Comparison of ENCODE assay signal across 8 mouse cellular contexts in genomic region chr4:121213936-121214792, GRCm38 (mm10). TPM values are rescaled to one million over a fixed set of nuclear protein-coding genes. Genes with fewer than 3 reads are reported as not detected.
A peak's percentile ranks its signal among the peaks of the same experiment; 100 is the strongest.
DNase-seq lines count a peak whose midpoint lies in the region; ATAC-seq and TF ChIP-seq lines count a peak whose summit lies in the region.

No protein-coding gene starts in this region.

- H3K27ac ChIP-seq in forebrain, embryonic 12.5 days: peak overlapping the region; percentile 89
- peak overlapping the region; percentile 92 for H3K27ac ChIP-seq in hindbrain, embryonic 12.5 days

- peak overlapping the region; percentile 80 for H3K4me2 ChIP-seq in forebrain, embryonic 12.5 days
- H3K4me2 ChIP-seq in hindbrain, embryonic 12.5 days (replicated peaks): peak overlapping the region; percentile 77

- TF ChIP-seq POLR2A in brain, embryonic 14.5 days (IDR thresholded peaks at IDR 0.05; ENCODE audit: borderline replicate concordance, extremely low read depth, insufficient read depth, insufficient read length, poor library complexity, severe bottlenecking): no peak

- peaks cover 19% of the 10 kb centered on the region; the same call in 1 of the 2 replicates for H3K27me3 ChIP-seq in forebrain, embryonic 12.5 days
- 0 out of 2 replicates have a peak, but pooled peaks cover 3% of the 10 kb centered on the region for H3K27me3 ChIP-seq in hindbrain, embryonic 12.5 days

- no peak for TF ChIP-seq CTCF in brain, embryonic 14.5 days (IDR thresholded peaks at IDR 0.05; ENCODE audit: borderline replicate concordance, extremely low read depth, insufficient read depth, insufficient read length)

- DNase-seq in cerebellum, adult 11-12 months: no peak
- DNase-seq in brain, embryonic 14.5 days (ENCODE audit: low read depth): peak; percentile 67
- peak; percentile 22 for DNase-seq in left cerebral cortex, adult 11 months (ENCODE audit: low spot score)
- DNase-seq in lung, postnatal 25 days (ENCODE audit: low spot score): peak; percentile 26
- peak; percentile 58 for DNase-seq in right cerebral cortex, postnatal 14 days

- H3K9me3 ChIP-seq in forebrain, embryonic 12.5 days: no peaks in the 10 kb centered on the region
- no peaks in the 10 kb centered on the region for H3K9me3 ChIP-seq in hindbrain, embryonic 12.5 days (replicated peaks)

- H3K9ac ChIP-seq in forebrain, embryonic 12.5 days: peak overlapping the region; percentile 93
- peak overlapping the region; percentile 94 for H3K9ac ChIP-seq in hindbrain, embryonic 12.5 days

- ATAC-seq in cerebellum, adult (ENCODE audit: insufficient number of reproducible peaks, low FRiP score, low TSS enrichment): peak; percentile 71
- peak; percentile 81 for ATAC-seq in forebrain, embryonic 12.5 days (ENCODE audit: low FRiP score)
- ATAC-seq in hindbrain, embryonic 12.5 days (ENCODE audit: low FRiP score): peak; percentile 87

- no peaks in the 10 kb centered on the region for H3K36me3 ChIP-seq in forebrain, embryonic 12.5 days (replicated peaks)
- no peaks in the 10 kb centered on the region for H3K36me3 ChIP-seq in hindbrain, embryonic 12.5 days

- 4% methylated on average over 36 of the region's 36 CpGs for WGBS in forebrain, embryonic 12.5 days
- 1% methylated on average over 35 of the region's 36 CpGs for WGBS in hindbrain, embryonic 12.5 days

- H3K4me1 ChIP-seq in forebrain, embryonic 12.5 days: peaks cover 20% of the 10 kb centered on the region
- peaks cover 18% of the 10 kb centered on the region for H3K4me1 ChIP-seq in hindbrain, embryonic 12.5 days

- H3K4me3 ChIP-seq in forebrain, embryonic 12.5 days (replicated peaks): peak overlapping the region; percentile 83
- H3K4me3 ChIP-seq in hindbrain, embryonic 12.5 days: peak overlapping the region; percentile 90

RNA-seq across cellular contexts. Expression of gene Rlf, which starts 0.7 kb away (rescaled TPM):
- polyA plus RNA-seq in brain, embryonic 14.5 days (2012; rRNA removed): 15.5 and 23.2 TPM in 2 replicates
- 34.2 and 34.5 TPM in 2 replicates for polyA plus RNA-seq in forebrain, embryonic 12.5 days (2016; fragmentation: Nextera tagmentation; extraction: Ambion mirVana)
- polyA plus RNA-seq in hindbrain, embryonic 12.5 days (2016; fragmentation: Nextera tagmentation; extraction: Ambion mirVana): 39.7 and 39.9 TPM in 2 replicates
